Mouse (Mus musculus) right cerebral cortex, postnatal 25 days (tissue): ENCODE measurements around the gene Tmem150b.

Source experiments
- DNase-seq: peaks from one replicate; pipeline ENCODE4 v3.0.0; 2022

Gene Tmem150b

GRCm38 (mm10) chr7:4659911-4660443 lies 65.1 kb downstream of the Tmem150b start:
- no peak for DNase-seq

- peak; percentile 99 for DNase-seq
These were observed 66.0 kb downstream of the Tmem150b start, which contains the start of gene Ppp6r1 for GRCm38 (mm10) chr7:4658912-4659551. TSS of gene Ppp6r1 (minus strand) at chr7:4659019.

GRCm38 (mm10) chr7:4658128-4658907 lies 66.7 kb downstream of the Tmem150b start:
- DNase-seq: no peak

GRCm38 (mm10) chr7:4657521-4658127 lies 67.4 kb downstream of the Tmem150b start:
- peak; percentile 62 for DNase-seq
